Mouse (Mus musculus) liver, postnatal 0 days (tissue): ENCODE measurements around the gene Olfr801.

Experiments
- CTCF ChIP-seq: sonication (generic); IDR thresholded peaks from 2 replicates; pipeline ENCODE4 v1.5.1; 2016; ENCODE audit warnings: antibody characterized with exemption, low read depth
- EP300 ChIP-seq: IDR thresholded peaks from 2 replicates; pipeline ENCODE4 v1.6.1; 2016; ENCODE audit warnings: antibody characterized with exemption, low read depth, mild to moderate bottlenecking

DNA sequence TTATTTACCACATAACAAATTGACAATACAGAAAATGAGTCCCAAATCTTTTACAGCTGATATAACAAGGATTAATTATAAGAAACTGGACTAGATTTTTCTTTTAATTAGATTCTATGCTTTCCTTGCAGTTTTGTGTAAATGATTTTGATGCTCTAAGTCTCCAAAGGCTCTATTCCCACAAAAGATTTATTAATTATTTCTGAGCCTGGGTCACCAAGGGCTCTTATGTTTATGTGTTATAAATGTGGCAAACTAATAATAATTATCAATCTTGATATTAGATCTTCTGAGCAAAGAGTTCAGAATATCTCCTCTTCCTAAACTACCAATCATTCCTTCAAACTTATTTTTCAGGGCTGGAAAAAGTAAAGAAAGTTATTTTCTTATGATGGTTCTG, 16.3 kb downstream of the Olfr801 start, which contains the start of gene Olfr800:
- TF ChIP-seq CTCF (no peak), EP300 (no peak)
